Mouse (Mus musculus) hindbrain, embryonic 15.5 days (tissue): ENCODE measurements around the gene Gpc1. TPM values are rescaled to one million over a fixed set of nuclear protein-coding genes. Genes with fewer than 3 reads are reported as not detected.

Experiments used
- ATAC-seq: fragments of 200-750 bp; cut with Nextera tagmentation; 2 replicates; pipeline ENCODE4 v1.8.0; 2017; ENCODE audit warnings: low read depth, moderate number of reproducible peaks, moderate TSS enrichment; ENCODE audit not compliant: low FRiP score
- H3K27ac ChIP-seq: fragments of 300-500 bp; sonication (generic); replicated peaks from 2 replicates; pipeline ENCODE4 v1.5.1; 2015; ENCODE audit warnings: mild to moderate bottlenecking, inconsistent platforms
- H3K27me3 ChIP-seq: fragments of 300-500 bp; sonication (generic); 2 replicates; pipeline ENCODE4 v1.6.1; 2015; ENCODE audit warnings: control low read depth, inconsistent platforms
- H3K36me3 ChIP-seq: fragments of 300-500 bp; sonication (generic); 2 replicates; pipeline ENCODE4 v1.6.1; 2015; ENCODE audit warnings: control low read depth, inconsistent platforms
- H3K4me1 ChIP-seq: fragments of 300-500 bp; sonication (generic); replicated peaks from 2 replicates; pipeline ENCODE4 v1.6.1; 2015; ENCODE audit warnings: control low read depth, inconsistent platforms
- H3K4me2 ChIP-seq: fragments of 300-500 bp; sonication (generic); 2 replicates; pipeline ENCODE4 v1.6.1; 2015; ENCODE audit warnings: moderate library complexity, mild to moderate bottlenecking, inconsistent platforms
- H3K4me3 ChIP-seq: fragments of 300-500 bp; sonication (generic); 2 replicates; pipeline ENCODE4 v1.5.1; 2015; ENCODE audit warnings: mild to moderate bottlenecking, inconsistent platforms
- H3K9ac ChIP-seq: fragments of 300-500 bp; sonication (generic); 2 replicates; pipeline ENCODE4 v1.6.1; 2015; ENCODE audit warnings: inconsistent platforms
- H3K9me3 ChIP-seq: fragments of 300-500 bp; sonication (generic); 2 replicates; pipeline ENCODE4 v1.6.1; 2016; ENCODE audit warnings: control low read depth, inconsistent platforms
- WGBS: fragments of 180-500 bp; shearing (Covaris S2); methylation state at CpG from one replicate; pipeline ENCODE4 v1.1.7; 2015; 5-methylcytosine and 5-hydroxymethylcytosine counted together
- microRNA counts: library from miRNA; unstranded; fragments of <30 nt; microRNA quantifications from one replicate; lab custom pipeline; 2016
- microRNA-seq: library from miRNA; unstranded; fragments of <30 nt; microRNA quantifications from one replicate; pipeline ENCODE4, GENCODE M21; 2016
- polyA plus RNA-seq: library from polyadenylated mRNA; unstranded; fragments of >200 nt; fragmentation: Nextera tagmentation; extraction: Ambion mirVana; gene quantifications from 2 replicates; pipeline ENCODE4 v1.2.1, GENCODE M21; 2015

Gene Gpc1
- polyA plus RNA-seq, 1 experiment from 2014 or later: 71.2 TPM

DNA sequence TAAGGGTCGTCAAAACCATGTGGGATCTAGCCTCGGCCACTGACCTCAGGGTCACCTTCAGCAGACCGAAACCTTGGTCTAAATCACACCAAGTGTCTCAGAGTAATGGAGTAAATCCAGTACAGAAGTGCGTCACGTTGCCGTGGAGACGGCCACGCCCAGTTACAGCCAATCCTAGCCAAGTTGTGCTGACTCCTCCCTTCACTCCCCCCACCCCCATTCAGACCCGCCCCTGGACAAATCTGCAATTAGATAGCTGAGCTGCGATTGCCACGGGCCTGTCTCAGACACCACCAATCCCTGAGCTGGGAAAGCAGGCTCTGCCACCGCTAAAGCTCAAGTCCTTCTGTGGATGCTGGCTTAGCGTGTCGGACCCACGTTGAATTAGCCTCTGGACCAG, 71.3 kb downstream of the Gpc1 start, which contains the start of gene Ankmy1:
TSS of gene Ankmy1 (minus strand) at position 121 of the 400 bp plus-strand sequence.
- H3K4me2 ChIP-seq: peak within 1 kb of the TSS; percentile 49
- no peak within 1 kb of the TSS; the same call in 1 of the 2 replicates for H3K9ac ChIP-seq
- no peak within 1 kb of the TSS for H3K27ac ChIP-seq
- no peaks in the 10 kb centered on the region for H3K9me3 ChIP-seq
- no peaks in the 10 kb centered on the region for H3K36me3 ChIP-seq
- peak within 1 kb of the TSS; percentile 16 for H3K4me3 ChIP-seq
- peak; percentile 6; the same call in 1 of the 2 replicates for ATAC-seq
- peaks cover 10% of the 10 kb centered on the region; the same call in 1 of the 2 replicates for H3K27me3 ChIP-seq
- H3K4me1 ChIP-seq: peaks cover 17% of the 10 kb centered on the region
- 2% methylated on average over 15 of the region's 15 CpGs for WGBS

DNA sequence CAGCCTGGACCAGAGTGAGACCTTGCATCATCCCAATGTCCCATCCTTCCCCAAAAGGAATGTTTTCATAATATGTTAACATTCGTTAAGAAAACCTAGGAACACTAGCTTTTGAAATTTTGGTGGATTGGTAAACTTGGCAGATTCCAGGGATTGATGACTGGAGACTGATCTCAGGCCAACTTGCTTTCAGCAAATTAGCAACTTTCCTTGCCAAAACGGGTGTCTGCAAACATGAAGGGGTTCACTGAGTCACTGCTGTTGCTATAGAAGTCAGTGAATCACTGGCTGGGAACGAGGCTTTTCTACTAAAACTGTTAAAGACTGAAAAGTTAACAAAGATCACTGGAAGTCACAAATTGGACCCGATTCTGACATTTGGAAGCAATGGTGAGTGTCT, 72.2 kb downstream of the Gpc1 start:
- no peak for ATAC-seq
- H3K4me3 ChIP-seq: no peak overlapping the region
- WGBS: 76% methylated on average over 4 of the region's 4 CpGs
- H3K9me3 ChIP-seq: no peaks in the 10 kb centered on the region
- no peak overlapping the region for H3K9ac ChIP-seq
- H3K36me3 ChIP-seq: no peaks in the 10 kb centered on the region
- peaks cover 10% of the 10 kb centered on the region; the same call in 1 of the 2 replicates for H3K27me3 ChIP-seq
- H3K4me1 ChIP-seq: peaks cover 21% of the 10 kb centered on the region
- H3K4me2 ChIP-seq: no peak overlapping the region
- no peak overlapping the region for H3K27ac ChIP-seq

DNA sequence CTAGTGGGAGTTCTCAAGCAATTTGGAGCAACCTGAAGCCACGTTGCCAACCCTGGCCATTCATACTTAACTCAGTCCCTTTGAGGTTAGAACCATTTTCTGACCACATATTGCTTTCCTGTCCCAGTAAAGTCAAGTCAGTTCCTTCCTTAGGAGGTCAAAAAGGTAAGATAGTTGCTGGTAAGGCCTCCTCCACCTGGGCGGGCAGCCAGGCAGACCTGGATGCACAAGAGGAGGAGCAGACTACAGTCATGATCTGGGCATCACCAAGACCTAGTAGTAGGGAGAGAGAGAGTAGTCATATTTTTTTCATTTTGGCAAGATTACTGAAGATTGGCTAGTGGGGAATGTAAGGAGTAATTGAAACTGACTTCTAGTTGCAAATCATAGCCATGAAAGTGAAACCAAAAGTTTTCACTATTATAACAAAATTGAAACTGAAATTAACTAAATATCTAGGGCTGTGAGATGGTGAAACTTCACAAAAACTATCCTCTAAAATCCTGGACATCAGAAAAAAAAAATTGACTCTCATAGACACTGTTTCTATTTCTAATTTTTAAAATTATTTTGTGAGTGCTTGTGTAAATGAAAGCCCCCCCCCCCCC, 74.4 kb downstream of the Gpc1 start:
- Histone ChIP-seq H3K9ac (no peak overlapping the region), H3K36me3 (no peaks in the 10 kb centered on the region), H3K4me3 (no peak overlapping the region), H3K9me3 (no peaks in the 10 kb centered on the region), H3K4me1 (peaks cover 35% of the 10 kb centered on the region), H3K27ac (no peak overlapping the region), H3K4me2 (peak overlapping the region; percentile 76; the same call in 1 of the 2 replicates), H3K27me3 (peaks cover 10% of the 10 kb centered on the region; the same call in 1 of the 2 replicates)
- no peak for ATAC-seq
- 90% methylated on average over 2 of the region's 2 CpGs for WGBS

DNA sequence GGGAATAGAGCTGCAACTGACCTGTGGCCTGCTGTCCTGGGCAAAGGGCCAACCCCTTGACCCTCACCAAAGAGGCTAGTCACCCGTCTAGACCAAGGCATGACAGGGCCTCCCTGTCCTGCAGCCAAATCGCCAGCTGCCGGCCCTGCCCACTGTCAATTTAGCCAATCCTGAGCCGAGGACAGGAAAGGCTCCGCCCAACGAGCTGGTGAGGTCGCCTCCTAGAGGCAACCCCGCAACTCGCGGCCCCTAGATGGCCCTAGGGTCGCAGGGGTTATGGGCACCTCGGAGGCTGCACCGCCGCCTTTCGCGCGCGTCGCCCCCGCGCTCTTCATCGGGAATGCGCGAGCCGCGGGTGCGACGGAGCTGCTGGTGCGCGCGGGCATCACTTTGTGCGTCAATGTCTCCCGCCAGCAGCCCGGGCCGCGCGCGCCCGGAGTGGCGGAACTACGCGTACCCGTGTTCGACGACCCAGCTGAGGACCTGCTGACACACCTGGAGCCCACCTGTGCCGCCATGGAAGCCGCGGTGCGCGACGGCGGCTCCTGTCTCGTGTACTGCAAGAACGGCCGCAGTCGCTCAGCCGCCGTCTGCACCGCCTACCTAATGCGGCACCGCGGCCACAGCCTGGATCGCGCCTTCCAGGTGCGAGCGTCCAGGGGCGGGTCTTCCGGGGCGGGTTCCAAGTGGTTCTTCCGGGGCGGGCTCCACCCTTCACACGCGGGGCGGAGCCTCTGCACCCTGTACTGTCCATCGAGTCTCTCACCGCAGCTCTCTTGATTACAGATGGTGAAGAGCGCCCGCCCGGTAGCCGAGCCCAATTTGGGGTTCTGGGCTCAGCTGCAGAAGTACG, 75.6 kb downstream of the Gpc1 start, which contains the start of gene Dusp28:
TSS of gene Dusp28 (plus strand) at position 203 of the 853 bp plus-strand sequence.
- peak; percentile 90 for ATAC-seq
- H3K4me1 ChIP-seq: peaks cover 43% of the 10 kb centered on the region
- peak within 1 kb of the TSS; percentile 71 for H3K4me3 ChIP-seq
- H3K9ac ChIP-seq: peak within 1 kb of the TSS; percentile 61
- under 1% methylated on average over 81 of the region's 81 CpGs for WGBS
- H3K9me3 ChIP-seq: no peaks in the 10 kb centered on the region
- peak within 1 kb of the TSS; percentile 92 for H3K27ac ChIP-seq
- peaks cover 5% of the 10 kb centered on the region; the same call in 1 of the 2 replicates for H3K27me3 ChIP-seq
- no peaks in the 10 kb centered on the region for H3K36me3 ChIP-seq
- peak within 1 kb of the TSS; percentile 76 for H3K4me2 ChIP-seq

DNA sequence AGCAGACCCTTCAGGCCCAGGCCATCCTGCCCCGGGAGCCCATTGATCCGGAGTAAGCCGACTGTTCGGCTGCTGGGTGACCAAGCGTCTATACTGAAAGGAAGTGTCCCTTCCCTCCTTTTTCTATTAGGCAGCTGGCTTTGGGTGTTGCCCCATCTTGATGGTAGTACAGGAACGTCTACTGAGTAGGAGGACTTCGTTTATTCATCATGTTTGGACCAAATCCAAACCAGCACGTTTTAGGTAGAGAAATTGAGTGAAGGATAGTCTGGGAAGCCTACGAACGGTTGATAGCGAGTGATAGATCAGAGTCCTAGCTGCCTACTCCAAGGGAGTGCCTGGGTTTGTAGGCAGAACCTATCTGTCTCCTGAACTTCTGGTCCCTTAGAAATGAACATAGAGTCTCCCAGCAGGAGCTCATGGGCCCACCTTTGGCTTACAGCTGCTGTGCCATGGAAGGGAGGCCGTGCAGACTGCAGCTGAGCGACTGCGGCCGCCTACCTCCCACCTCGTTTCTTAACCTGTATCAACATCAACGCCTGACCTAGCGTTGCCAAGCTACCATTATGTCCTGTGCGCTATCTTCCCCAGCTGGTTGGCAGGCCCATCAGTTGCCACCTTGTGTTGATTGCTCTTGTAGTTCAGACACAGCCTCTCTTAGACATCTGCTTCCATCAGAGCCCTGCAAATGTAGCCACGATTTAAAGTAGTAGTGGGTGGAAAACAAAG, 76.4 kb downstream of the Gpc1 start:
- 39% methylated on average over 20 of the region's 20 CpGs for WGBS
- peak overlapping the region; percentile 92 for H3K27ac ChIP-seq
- H3K36me3 ChIP-seq: no peaks in the 10 kb centered on the region
- no peaks in the 10 kb centered on the region for H3K9me3 ChIP-seq
- H3K4me2 ChIP-seq: peak overlapping the region; percentile 76
- H3K4me1 ChIP-seq: peaks cover 45% of the 10 kb centered on the region
- peak overlapping the region; percentile 71 for H3K4me3 ChIP-seq
- H3K9ac ChIP-seq: peak overlapping the region; percentile 61
- peak; percentile 10 for ATAC-seq
- H3K27me3 ChIP-seq: no peaks in the 10 kb centered on the region

DNA sequence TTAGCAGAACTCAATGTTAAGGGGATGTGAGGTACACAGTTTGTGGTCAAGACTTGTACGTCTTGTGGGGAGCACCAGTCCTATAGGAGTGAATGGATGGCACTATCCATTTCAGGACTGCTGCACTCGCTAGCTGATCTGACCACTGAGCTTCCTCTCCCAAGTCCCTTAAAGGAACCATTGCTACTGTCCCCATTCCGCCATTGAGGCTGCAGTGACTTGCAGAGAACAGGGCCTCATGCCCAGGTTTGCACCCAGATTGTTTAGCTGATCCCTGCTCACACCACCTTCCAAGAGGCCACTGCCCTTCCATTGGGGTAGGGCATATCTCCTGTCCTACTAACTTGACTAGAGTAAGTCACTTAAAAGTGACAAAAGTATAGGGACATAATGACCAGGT, 77.2 kb downstream of the Gpc1 start:
- Histone ChIP-seq H3K9me3 (no peaks in the 10 kb centered on the region), H3K9ac (no peak overlapping the region), H3K4me3 (no peak overlapping the region), H3K4me2 (no peak overlapping the region), H3K27me3 (no peaks in the 10 kb centered on the region), H3K4me1 (peaks cover 47% of the 10 kb centered on the region), H3K36me3 (no peaks in the 10 kb centered on the region), H3K27ac (no peak overlapping the region)
- WGBS: 92% methylated on average over 3 of the region's 3 CpGs
- no peak for ATAC-seq

DNA sequence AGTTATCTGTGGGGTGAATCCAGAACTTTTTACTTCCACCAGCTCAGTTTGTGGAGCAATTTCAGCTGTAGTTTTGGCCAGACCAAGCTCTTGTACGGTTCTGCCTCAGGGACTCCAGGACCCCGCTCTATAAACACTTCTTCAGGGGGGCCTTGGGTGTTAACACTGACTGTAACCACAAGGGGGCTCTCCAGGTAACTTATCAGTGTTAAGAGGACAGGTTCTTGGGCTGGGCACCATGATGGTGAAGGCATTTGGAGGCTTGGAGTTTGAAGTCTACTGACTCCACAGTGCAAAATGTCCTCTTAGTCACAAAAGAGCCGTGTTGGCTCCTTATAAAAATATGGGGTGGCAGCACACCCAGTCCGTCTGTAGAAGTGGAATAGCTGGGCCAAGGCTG, 77.6 kb downstream of the Gpc1 start:
- Histone ChIP-seq H3K4me3 (peak overlapping the region; percentile 74; the same call in 1 of the 2 replicates), H3K36me3 (no peaks in the 10 kb centered on the region), H3K9ac (no peak overlapping the region), H3K27me3 (no peaks in the 10 kb centered on the region), H3K4me1 (peaks cover 51% of the 10 kb centered on the region), H3K9me3 (no peaks in the 10 kb centered on the region), H3K4me2 (peak overlapping the region; percentile 91), H3K27ac (no peak overlapping the region)
- WGBS: 68% methylated on average over 4 of the region's 4 CpGs
- no peak for ATAC-seq

MicroRNAs encoded within 50 kb of the gene (microRNA counts, 519-probe panel; counts per million panel counts)
- 4,308 counts per million, percentile 89 among the panel's probes with 10 or more counts for microRNA mmu-miR-149 (lab: Ali Mortazavi, UCI)

Small RNA genes within 50 kb of the gene (microRNA-seq; reads per million reads assigned to microRNA genes)
- 21,232 reads per million, percentile 98 among the genes with 10 or more reads in this experiment for gene Mir149

Other genes with a start within 250 kb of the Gpc1 start
- not detected in 2 replicates for gene Olfr1412, start 245.9 kb upstream of the Gpc1 start, polyA plus RNA-seq
- gene Olfr1411, start 237.2 kb upstream of the Gpc1 start, polyA plus RNA-seq: not detected in 2 replicates
- not detected in 2 replicates for gene Olfr1410, start 225.9 kb upstream of the Gpc1 start, polyA plus RNA-seq
- not detected in 2 replicates for gene Olfr12, start 213.9 kb upstream of the Gpc1 start, polyA plus RNA-seq
- 577 and 633 TPM in 2 replicates for gene Cops9, start 189.7 kb upstream of the Gpc1 start, polyA plus RNA-seq
- 0.26 and 0.54 TPM in 2 replicates for gene Otos, start 182.8 kb upstream of the Gpc1 start, polyA plus RNA-seq
- gene Ankmy1, start 71.3 kb downstream of the Gpc1 start, polyA plus RNA-seq: 0.56 and 0.61 TPM in 2 replicates
- 16.6 and 17.3 TPM in 2 replicates for gene Dusp28, start 75.3 kb downstream of the Gpc1 start, polyA plus RNA-seq
- gene Rnpepl1, start 79.1 kb downstream of the Gpc1 start, polyA plus RNA-seq: 30.4 and 36.2 TPM in 2 replicates
- 59.2 and 62.3 TPM in 2 replicates for gene Capn10, start 102.7 kb downstream of the Gpc1 start, polyA plus RNA-seq
- gene Gpr35, start 119.2 kb downstream of the Gpc1 start, polyA plus RNA-seq: 0.54 and 0.79 TPM in 2 replicates
- not detected in 2 replicates for gene Aqp12, start 174.7 kb downstream of the Gpc1 start, polyA plus RNA-seq